Mouse (Mus musculus): ENCODE results near the gene Hspa8.

The Hspa8 gene

GRCm38 (mm10) chr9:40808061-40808906 is 7.5 kb downstream of the Hspa8 start:
- intact Hi-C loops (cut with DNase I): no loop called here

GRCm38 (mm10) chr9:40808907-40809280 is 8.1 kb downstream of the Hspa8 start:
- intact Hi-C loops (cut with DNase I): no loop called here

GRCm38 (mm10) chr9:40811860-40812259 is 11.1 kb downstream of the Hspa8 start:
- intact Hi-C loops (cut with DNase I): no loop called here

GRCm38 (mm10) chr9:40814060-40814459 is 13.3 kb downstream of the Hspa8 start:
- intact Hi-C loops (cut with DNase I): no loop called here

- intact Hi-C loops (cut with DNase I): no loop called here
Observed at GRCm38 (mm10) chr9:40817325-40818028, 16.7 kb downstream of the Hspa8 start.

GRCm38 (mm10) chr9:40825601-40826000 is 24.8 kb downstream of the Hspa8 start:
- intact Hi-C loops (cut with DNase I): no loop called here

- intact Hi-C loops (cut with DNase I): no loop called here
Observed at GRCm38 (mm10) chr9:40827366-40827765, 26.6 kb downstream of the Hspa8 start.

GRCm38 (mm10) chr9:40834569-40834968 is 33.8 kb downstream of the Hspa8 start:
- intact Hi-C loops (cut with DNase I): loop anchor here (2.0 to 10.0 kb wide), 2 partner anchors 148 to 360 kb away; no protein-coding TSS in a partner anchor

GRCm38 (mm10) chr9:40836681-40837080 is 35.9 kb downstream of the Hspa8 start:
- intact Hi-C loops (cut with DNase I): loop anchor here (10.0 kb wide), 1 partner anchor 358 kb away; no protein-coding TSS in a partner anchor

GRCm38 (mm10) chr9:40839662-40840061 is 38.9 kb downstream of the Hspa8 start:
- intact Hi-C loops (cut with DNase I): loop anchor here (10.0 kb wide), 1 partner anchor 355 kb away; no protein-coding TSS in a partner anchor

GRCm38 (mm10) chr9:40851515-40851914 is 50.7 kb downstream of the Hspa8 start:
- intact Hi-C loops (cut with DNase I): no loop called here

- intact Hi-C loops (cut with DNase I): no loop called here
Observed at GRCm38 (mm10) chr9:40858461-40859160, 57.8 kb downstream of the Hspa8 start.

- intact Hi-C loops (cut with DNase I): no loop called here
Observed at GRCm38 (mm10) chr9:40859196-40859595, 58.4 kb downstream of the Hspa8 start.
